Mouse (Mus musculus): ENCODE data around the gene Map2k6. TPM values are rescaled to one million over a fixed set of nuclear protein-coding genes. Genes with fewer than 3 reads are reported as not detected.

Map2k6 gene
- polyA plus RNA-seq, 1 experiment: 12.5 TPM

DNA sequence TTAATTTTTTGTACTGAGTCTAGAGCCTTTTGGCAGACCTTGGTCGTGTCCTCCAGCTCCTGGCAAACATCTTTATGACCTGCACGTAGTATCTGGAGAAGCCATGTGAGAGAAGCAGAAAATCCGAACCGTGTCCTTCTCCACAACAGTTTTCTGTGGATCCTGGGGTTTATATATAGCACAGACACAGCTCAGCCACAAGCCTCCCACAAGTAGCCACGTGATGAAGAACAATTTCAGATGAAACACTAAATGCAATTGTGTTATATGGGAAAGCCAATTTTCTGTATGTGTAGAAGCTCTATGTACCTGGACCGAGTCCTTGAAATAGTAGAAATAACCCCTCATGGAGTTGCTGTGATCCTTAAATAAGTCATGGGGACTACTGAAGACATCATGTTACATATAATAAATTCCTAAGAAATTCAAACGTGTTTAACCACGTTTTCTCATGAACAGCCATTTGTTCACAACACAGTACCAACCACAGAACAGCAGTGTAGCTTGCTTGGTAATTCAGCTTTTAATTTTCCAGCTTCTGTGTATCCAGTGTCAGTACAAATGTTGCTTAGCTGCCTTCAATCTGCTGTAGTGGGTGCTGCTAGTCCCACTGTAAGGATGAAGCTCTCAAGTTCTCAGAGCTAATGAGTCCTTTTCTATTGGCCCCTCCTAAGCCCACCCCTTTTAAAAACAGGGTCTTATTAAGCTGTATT lies 71.8 kb downstream of the Map2k6 start:
- DNase-seq: no peak
- no peak overlapping the region for H3K4me3 ChIP-seq (replicated peaks; ENCODE audit: insufficient read depth, low read depth, low read length)
- TF ChIP-seq POLR2A (IDR thresholded peaks at IDR 0.05; ENCODE audit: borderline replicate concordance, insufficient read depth, low read length) (no peak), CTCF (IDR thresholded peaks at IDR 0.05; ENCODE audit: borderline replicate concordance, insufficient read depth, low read depth, low read length) (no peak)
- no peaks in the 10 kb centered on the region for H3K27me3 ChIP-seq (ENCODE audit: control insufficient read depth, insufficient read depth, low read length)
- H3K27ac ChIP-seq (ENCODE audit: insufficient read depth, low read length): no peak overlapping the region
- WGBS: 77% methylated on average over 8 of the region's 8 CpGs
- no peaks in the 10 kb centered on the region for H3K4me1 ChIP-seq (ENCODE audit: control insufficient read depth, insufficient read depth, low read length)

DNA sequence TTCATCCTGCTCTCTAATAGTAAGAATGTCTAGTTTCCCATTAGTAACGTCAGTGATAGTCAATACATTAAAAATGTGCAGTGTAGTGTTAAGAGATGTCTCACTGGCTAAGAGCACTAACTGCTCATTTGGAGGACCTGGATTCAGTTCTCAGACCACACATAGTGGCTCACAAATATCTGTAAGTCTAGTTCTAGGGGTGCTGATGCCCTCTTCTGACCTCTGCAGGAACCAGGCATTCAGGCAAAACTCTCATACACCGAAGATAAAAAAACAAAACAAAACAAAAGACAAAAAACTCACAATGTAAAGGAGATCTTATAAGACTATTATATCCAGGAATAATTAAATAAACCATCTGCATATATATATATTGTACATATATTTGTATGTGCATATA lies 72.4 kb downstream of the Map2k6 start:
- no peaks in the 10 kb centered on the region for H3K4me1 ChIP-seq (ENCODE audit: control insufficient read depth, insufficient read depth, low read length)

DNA sequence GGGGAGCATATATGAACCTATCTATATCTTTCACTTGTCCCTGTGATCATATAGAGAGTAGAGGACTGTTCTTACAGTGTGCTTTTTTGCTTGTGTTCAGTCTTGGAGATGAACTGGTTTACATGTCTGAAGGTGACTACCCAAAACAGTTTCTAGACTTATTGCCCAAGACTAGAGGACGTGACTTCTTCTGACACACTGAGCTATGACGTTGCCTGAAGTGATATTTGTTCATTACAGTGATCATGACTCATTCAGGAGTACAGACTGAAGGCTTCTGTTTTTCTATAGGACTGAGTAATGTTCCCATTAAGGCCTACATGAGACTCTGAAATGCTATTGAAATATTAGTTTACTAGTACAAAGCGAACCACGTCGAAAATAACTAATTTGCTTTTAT lies 73.2 kb downstream of the Map2k6 start:
- H3K27ac ChIP-seq (ENCODE audit: insufficient read depth, low read length): no peak overlapping the region
- no peaks in the 10 kb centered on the region for H3K27me3 ChIP-seq (ENCODE audit: control insufficient read depth, insufficient read depth, low read length)
- no peak overlapping the region for H3K4me3 ChIP-seq (replicated peaks; ENCODE audit: insufficient read depth, low read depth, low read length)
- WGBS: 95% methylated on average over 5 of the region's 5 CpGs
- H3K4me1 ChIP-seq (ENCODE audit: control insufficient read depth, insufficient read depth, low read length): no peaks in the 10 kb centered on the region
- no peak for DNase-seq
- TF ChIP-seq CTCF (IDR thresholded peaks at IDR 0.05; ENCODE audit: borderline replicate concordance, insufficient read depth, low read depth, low read length): no peak

More for the DNA sequence above, 72.4 kb downstream of the Map2k6 start:
- TF ChIP-seq POLR2A (IDR thresholded peaks at IDR 0.05; ENCODE audit: borderline replicate concordance, insufficient read depth, low read length) (no peak), CTCF (IDR thresholded peaks at IDR 0.05; ENCODE audit: borderline replicate concordance, insufficient read depth, low read depth, low read length) (no peak)
- Histone ChIP-seq H3K4me3 (replicated peaks; ENCODE audit: insufficient read depth, low read depth, low read length) (no peak overlapping the region), H3K27ac (ENCODE audit: insufficient read depth, low read length) (no peak overlapping the region), H3K27me3 (ENCODE audit: control insufficient read depth, insufficient read depth, low read length) (no peaks in the 10 kb centered on the region)
- DNase-seq: no peak
- WGBS: 91% methylated on average over 2 of the region's 2 CpGs

DNA sequence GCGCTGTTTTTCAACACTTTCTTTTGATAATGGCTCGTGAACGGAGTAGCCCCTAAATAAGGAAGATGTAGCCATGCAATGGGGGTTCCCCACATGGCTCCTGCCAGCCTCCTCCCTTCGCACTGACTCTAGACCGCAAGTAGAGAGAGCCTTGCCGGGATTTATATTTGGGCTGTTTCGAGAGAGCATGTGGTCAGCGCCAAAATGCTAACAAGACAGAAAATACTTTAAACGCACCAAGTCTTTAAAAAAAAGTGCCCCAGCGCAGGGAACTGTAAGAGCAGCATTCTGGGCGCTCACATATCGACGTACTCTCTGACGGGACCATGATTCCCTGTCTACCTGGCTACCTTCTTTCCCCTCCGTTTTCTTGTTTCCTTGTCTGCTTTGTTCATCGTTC lies 74.6 kb downstream of the Map2k6 start:
- no peak overlapping the region for H3K4me3 ChIP-seq (replicated peaks; ENCODE audit: insufficient read depth, low read depth, low read length)
- H3K4me1 ChIP-seq (ENCODE audit: control insufficient read depth, insufficient read depth, low read length): peaks cover 7% of the 10 kb centered on the region
- H3K27ac ChIP-seq (ENCODE audit: insufficient read depth, low read length): no peak overlapping the region
- TF ChIP-seq CTCF (IDR thresholded peaks at IDR 0.05; ENCODE audit: borderline replicate concordance, insufficient read depth, low read depth, low read length) (no peak), POLR2A (IDR thresholded peaks at IDR 0.05; ENCODE audit: borderline replicate concordance, insufficient read depth, low read length) (no peak)
- no peak for DNase-seq
- H3K27me3 ChIP-seq (ENCODE audit: control insufficient read depth, insufficient read depth, low read length): no peaks in the 10 kb centered on the region
- 93% methylated on average over 16 of the region's 16 CpGs for WGBS

DNA sequence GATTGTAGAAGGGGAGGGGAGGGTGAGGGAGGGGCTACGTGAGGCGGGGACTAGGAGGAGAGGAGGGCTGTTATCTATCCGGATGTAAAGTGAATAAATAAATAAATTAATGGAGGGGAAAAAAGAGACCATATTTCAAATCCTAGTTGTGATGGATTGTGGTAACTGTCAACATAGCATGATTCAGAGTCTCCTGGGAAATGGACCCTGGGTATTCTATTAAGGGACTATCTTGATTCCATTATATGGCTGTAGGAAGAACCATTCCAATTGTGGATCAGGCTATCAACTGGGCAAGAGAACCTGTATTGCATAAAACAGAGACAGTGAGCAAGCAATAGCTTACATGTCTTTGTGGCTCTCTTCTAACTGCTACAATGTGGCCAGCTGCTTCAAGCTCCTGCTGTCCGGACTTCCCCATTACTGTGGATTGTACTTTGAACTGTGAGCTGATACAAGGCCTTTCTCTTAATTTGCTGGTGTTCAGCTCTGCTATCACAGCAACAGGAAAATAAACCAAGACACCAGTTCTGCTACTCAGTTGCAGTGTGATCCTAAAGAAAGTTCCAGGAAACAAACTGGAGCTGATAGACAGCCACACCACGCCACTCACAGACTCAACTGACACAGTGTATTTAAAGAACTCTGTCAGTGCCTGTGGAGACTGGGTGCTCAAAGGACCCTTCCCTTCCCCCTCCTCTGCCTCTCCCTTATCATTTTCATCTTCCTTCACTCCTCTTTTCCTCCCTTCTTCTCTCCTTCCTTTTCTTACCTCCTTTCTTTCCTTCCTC lies 77.6 kb downstream of the Map2k6 start:
- no peak overlapping the region for H3K27ac ChIP-seq (ENCODE audit: insufficient read depth, low read length)
- DNase-seq: no peak
- WGBS: 86% methylated on average over 5 of the region's 5 CpGs
- peaks cover 13% of the 10 kb centered on the region for H3K4me1 ChIP-seq (ENCODE audit: control insufficient read depth, insufficient read depth, low read length)
- no peak for TF ChIP-seq CTCF (IDR thresholded peaks at IDR 0.05; ENCODE audit: borderline replicate concordance, insufficient read depth, low read depth, low read length)
- TF ChIP-seq POLR2A (IDR thresholded peaks at IDR 0.05; ENCODE audit: borderline replicate concordance, insufficient read depth, low read length): no peak
- no peaks in the 10 kb centered on the region for H3K27me3 ChIP-seq (ENCODE audit: control insufficient read depth, insufficient read depth, low read length)
- H3K4me3 ChIP-seq (replicated peaks; ENCODE audit: insufficient read depth, low read depth, low read length): no peak overlapping the region

DNA sequence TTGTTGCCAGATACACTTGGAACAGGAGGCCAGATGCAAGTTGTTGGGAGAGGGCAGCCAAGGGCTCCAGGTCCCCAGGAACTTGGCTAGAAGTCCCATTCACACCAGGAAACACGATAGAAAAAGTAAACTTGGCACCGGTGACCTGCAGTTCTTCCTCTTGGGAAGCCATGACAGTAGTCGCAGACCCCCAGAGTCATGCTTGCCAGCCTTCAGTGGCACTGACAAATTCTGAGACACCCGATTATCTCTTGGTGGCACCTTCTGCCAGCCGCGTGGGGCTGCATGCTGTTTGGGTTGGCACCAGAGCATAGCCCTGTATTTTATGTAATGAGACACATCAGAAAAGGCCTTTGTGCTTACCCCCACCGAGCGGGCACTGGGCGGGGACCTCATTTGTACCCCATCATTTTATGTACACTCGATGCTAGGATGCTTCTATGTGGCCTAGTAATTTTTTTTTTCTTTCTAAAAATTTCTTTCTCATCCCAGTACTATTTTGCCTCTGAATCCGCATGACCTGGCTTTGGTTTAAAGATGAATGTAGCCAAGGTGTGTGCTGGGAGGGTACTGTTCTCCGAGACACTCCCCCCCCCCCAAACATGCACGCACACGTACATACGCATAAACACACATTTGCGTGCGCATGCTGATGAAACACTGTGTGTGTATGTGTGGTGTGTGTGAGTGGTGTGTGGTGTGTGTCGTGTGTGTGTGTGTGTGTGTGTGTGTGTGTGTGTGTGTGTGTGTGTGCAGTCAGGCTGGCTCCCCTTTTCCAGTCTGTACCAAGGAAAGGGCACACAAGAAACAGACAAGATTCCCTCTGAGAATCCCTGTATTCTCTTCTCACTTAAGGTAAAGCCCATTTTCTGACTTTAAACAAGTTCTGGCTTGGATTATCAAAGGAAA lies 79.3 kb downstream of the Map2k6 start:
- H3K4me3 ChIP-seq (replicated peaks; ENCODE audit: insufficient read depth, low read depth, low read length): peak overlapping the region; percentile 56
- peak; percentile 65 to 66 for DNase-seq
- H3K4me1 ChIP-seq (ENCODE audit: control insufficient read depth, insufficient read depth, low read length): peaks cover 16% of the 10 kb centered on the region
- H3K27ac ChIP-seq (ENCODE audit: insufficient read depth, low read length): no peak overlapping the region
- TF ChIP-seq CTCF (IDR thresholded peaks at IDR 0.05; ENCODE audit: borderline replicate concordance, insufficient read depth, low read depth, low read length) (no peak), POLR2A (IDR thresholded peaks at IDR 0.05; ENCODE audit: borderline replicate concordance, insufficient read depth, low read length) (no peak)
- H3K27me3 ChIP-seq (ENCODE audit: control insufficient read depth, insufficient read depth, low read length): no peaks in the 10 kb centered on the region
- WGBS: 11% methylated on average over 18 of the region's 18 CpGs

DNA sequence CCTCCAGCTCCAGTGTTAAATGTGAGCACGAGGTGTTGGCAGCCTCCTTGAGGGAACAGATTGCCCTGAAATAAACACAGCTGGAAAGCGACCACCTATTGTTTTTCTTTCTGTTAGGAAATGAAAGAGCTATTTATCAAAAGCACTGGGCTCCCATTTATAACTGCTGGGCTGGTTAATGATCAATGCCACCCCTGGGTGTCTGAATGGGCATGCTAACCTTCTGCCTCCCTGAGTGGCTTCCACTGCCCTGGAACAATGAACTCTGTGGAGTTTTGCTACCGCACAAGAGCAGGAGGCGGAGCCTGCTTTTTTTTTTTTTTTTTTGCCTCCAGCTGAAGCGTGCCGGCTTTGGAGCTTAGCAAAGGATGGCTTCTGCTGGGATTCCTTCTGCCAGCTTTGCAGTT lies 80.1 kb downstream of the Map2k6 start:
- no peaks in the 10 kb centered on the region for H3K27me3 ChIP-seq (ENCODE audit: control insufficient read depth, insufficient read depth, low read length)
- DNase-seq: peak; percentile 50 to 67
- TF ChIP-seq CTCF (IDR thresholded peaks at IDR 0.05; ENCODE audit: borderline replicate concordance, insufficient read depth, low read depth, low read length) (no peak), POLR2A (IDR thresholded peaks at IDR 0.05; ENCODE audit: borderline replicate concordance, insufficient read depth, low read length) (no peak)
- H3K4me3 ChIP-seq (replicated peaks; ENCODE audit: insufficient read depth, low read depth, low read length): peak overlapping the region; percentile 51
- peaks cover 16% of the 10 kb centered on the region for H3K4me1 ChIP-seq (ENCODE audit: control insufficient read depth, insufficient read depth, low read length)
- 2% methylated on average over 6 of the region's 6 CpGs for WGBS
- no peak overlapping the region for H3K27ac ChIP-seq (ENCODE audit: insufficient read depth, low read length)

All from cerebellum, adult 2 months (tissue).